Mouse (Mus musculus): ENCODE results near the gene Hook2. TPM values are rescaled to one million over a fixed set of nuclear protein-coding genes. Genes with fewer than 3 reads are reported as not detected.

The Hook2 gene
- polyA plus RNA-seq (2017; shearing (Covaris generic)) = 17.0 TPM

DNA sequence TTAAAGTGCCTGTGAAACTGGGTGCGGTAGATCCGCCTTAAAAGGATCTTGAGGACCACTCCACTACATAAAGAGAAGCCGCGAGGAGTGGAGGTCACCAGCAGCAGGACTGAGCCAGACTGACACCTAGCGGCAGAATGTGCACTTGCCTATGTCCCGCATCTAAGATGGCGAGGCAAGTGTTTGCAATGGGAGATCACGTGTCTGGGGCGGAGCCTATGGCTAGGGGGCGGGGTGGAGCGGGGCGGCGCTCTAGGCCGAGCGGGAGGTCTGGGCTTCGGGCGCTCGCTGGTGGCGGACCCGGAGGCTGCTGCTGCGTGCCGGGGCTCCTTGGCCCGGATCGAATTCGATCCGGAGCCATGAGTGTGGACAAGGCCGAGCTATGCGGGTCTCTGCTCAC, at the start of gene Hook2:
Hook2 (plus strand) TSS at position 255 of the 400 bp plus-strand sequence.

DNA sequence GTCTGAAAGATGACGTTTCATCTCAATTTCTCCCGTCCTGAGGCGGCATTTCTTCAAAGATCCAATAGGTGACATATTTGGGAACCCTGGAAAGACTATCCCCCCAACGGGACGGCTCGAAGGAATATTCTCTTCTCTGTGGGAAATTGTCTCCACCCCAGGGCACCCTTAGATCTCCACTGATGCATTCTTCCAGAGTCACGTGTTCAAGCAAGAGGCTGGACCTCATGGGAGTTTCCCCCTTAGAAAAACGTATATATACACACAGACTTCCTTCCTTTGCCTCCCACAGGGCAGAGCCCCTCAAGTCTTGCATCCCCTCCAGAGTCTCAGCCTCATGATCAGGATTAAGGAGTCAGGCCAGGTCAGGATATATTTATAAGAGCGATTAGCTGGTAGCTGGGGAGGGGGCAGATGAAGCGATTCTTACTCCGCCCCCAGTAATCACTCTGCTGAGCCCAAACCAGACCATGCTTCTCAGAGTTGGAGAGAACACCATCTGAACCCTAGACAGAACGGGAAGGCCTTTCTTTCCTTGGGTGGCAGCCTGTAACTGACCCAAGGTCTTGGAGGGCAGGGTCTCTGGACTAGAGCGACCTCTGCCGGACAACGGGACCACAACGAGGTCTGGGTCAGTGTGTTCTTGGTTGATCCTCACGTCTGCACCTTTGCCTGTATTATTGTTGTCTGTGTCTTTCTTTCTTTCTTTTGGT, 43.7 kb upstream of the Hook2 start, which contains the start of gene Rtbdn:
Rtbdn (plus strand) TSS at position 464 of the 713 bp plus-strand sequence.

DNA sequence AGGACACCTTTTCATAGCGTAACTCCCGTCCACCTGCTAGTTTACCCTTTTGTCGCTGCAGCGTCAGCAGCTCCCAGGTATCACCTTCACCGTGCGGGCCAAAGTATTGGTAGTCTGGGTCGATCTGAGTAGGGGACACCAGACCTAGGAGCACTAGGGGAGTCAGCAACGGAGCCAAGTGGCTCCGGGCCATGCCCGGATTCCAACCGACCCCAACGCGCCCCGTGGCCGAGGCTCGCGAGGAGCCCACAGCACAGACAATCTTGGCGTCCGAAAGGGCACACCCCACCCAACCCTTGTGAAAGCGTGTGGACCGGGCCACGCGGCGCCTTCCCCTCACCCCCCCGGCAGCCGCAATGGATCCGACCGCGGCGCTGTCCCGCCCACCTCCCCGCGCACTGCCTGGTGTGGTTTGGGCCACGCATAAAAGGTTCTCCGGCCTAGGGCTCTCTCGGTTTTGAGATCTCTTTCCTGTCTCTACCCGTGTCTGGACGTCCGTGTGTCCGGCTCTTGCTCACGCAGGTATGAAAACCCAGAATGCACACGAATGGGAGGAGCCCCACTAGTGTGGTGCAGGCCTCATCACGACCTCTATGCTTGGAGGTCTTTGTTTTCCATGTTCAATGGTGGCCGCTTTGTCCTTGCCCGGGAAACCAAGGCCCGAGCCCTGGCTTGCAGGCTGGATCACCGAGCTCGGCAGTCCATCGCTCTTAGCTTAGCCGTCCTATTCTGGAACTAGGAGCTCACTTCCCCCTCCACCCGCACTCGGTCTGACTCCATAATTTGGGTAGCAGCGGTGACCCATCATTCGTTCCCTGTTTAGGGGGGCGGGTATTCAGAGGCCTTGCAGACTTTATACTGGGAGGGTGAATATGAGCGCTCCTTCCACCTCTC, 20.9 kb upstream of the Hook2 start, which contains the start of the genes Gm49661, Prdx2 and Rnaseh2a:
Gm49661 (minus strand) TSS at position 193 of the 894 bp plus-strand sequence.
Prdx2 (plus strand) TSS at position 347 of the 894 bp plus-strand sequence.
Rnaseh2a (minus strand) TSS at position 527 of the 894 bp plus-strand sequence.

DNA sequence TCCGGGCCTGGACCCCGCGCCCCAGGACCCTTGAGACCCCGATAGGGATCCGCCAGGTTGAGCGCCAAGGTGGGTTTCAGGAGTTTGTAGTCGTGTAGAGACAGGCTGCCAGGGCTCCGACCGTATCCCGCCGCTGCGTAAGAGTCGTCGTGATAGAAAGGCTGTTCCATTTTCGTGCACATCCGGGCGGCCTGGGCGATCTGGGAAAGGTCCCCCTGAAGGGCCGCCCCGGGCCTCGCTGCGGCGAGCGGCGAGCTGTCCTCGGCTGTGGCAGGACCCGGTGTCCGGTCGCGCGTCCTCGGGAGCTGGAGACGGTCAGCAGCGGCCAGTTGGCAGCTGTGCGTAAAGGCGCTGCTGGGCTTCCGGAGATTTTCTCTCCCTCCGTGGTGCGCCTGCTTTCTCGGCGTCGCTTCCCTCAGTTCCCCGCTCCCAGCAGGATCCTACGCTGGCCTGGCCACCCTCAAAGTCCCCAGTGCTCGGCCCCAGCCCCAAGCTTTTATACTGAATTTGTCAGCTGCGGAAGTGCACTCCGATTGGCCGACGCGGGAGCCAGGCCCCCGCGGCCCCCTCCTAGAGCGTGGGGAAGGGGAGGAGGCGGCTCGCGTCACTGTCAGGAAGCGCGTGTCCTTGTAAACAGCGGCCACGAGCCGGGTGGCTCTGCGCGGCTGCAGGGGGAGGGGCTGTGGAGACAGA, 12.0 kb upstream of the Hook2 start, which contains the start of gene Junb:
Junb (minus strand) TSS at position 471 of the 693 bp plus-strand sequence.

DNA sequence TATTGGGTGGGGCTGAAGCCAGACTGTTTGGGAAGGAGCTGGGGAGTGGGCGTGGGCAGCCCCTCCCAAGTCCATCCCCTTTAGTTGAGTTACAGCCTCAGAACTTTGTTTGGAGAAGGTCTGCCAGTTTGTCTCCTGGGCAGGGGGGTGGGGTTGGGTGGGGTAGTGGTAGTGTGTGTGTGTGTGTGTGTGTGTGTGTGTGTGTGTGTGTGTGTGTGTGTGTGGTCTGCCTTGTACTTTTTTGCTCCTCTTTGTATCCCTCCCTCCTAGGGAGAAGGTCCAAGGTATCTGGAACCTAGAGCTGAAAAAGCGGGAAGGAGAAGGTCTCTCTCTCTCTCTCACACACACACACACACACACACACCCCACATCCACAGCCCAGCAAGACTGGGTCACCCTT, 24.0 kb downstream of the Hook2 start, which contains the start of gene Best2:
Best2 (minus strand) TSS at position 101 of the 400 bp plus-strand sequence.

DNA sequence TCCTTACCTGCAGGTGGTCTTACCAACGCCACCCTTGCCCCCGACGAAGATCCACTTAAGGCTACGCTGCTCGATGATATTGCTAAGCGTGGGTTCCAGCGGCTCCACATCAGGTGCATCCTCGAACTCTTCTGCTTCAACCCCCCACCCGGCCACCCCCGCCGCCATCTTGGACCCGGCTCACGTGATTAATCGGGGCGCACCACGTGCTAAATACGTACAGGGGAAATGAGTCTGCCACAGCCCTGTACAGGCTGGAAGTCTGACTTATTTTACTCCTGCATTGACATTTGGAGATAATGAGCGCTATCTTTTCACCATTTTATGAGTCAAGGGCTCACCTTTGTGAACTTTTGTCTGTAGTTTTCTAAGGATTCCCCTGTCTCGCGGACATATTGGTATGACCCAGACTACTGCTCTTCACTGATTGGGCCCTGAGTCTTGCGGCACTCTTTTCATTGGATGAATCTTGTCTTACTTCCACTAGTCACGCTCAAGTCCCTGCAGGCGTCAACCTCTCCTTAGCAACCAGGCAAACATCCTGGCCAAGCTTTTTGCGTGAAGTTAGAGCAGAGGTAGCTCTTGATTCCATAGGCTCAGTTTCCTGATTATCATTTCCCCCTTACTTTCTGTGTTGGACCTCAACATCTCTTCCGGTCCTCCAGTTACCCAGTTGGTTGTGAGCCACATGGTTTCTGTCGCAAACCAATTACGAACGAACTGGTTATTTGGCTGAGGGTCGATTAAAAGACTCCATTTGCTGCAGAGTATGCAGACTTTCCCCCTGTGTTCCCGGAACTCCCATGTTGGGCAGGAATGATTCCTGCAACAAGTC, 34.9 kb downstream of the Hook2 start, which contains the start of gene Asna1:
Asna1 (minus strand) TSS at position 184 of the 835 bp plus-strand sequence.

DNA sequence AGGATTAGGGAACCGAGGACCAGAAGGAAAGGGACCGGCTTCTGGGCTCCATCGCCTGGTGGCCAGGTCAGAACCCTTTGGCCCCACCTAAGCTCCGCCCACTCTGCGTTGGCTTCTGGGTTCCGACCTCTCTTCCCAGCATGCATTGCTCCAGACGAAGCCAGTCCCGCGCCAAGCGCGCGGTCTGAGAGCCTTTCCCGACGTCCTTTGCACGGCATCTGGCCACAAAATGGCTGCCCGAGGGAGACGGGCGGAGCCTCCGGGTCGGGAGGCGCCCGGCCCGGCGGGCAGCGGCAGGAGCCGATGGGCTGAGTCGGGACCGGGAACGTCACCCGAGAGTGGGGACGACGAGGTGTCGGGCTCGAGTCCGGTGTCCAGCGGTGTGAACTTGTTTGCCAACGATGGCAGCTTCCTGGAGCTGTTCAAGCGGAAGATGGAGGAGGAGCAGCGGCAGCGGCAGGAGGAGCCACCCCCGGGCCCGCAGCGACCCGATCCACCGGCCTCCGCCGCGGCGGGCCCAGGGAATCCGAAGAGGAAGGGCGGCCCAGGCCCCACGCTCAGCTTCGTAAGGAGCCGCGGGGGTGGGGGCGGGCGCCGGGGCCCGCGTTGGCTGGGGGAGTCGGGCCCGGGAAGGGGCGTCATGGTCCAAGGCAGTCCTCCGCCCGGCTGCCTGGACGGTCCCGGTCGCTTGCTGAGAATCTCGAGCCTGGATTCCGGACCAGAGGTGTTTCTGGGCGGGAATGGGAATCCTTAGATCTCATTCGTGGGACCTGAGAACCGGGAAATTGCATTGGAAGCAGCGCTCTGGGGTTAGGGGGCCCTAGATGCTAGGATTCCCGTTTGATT, 36.5 kb downstream of the Hook2 start, which contains the start of gene Trir:
Trir (plus strand) TSS at position 154 of the 846 bp plus-strand sequence.

DNA sequence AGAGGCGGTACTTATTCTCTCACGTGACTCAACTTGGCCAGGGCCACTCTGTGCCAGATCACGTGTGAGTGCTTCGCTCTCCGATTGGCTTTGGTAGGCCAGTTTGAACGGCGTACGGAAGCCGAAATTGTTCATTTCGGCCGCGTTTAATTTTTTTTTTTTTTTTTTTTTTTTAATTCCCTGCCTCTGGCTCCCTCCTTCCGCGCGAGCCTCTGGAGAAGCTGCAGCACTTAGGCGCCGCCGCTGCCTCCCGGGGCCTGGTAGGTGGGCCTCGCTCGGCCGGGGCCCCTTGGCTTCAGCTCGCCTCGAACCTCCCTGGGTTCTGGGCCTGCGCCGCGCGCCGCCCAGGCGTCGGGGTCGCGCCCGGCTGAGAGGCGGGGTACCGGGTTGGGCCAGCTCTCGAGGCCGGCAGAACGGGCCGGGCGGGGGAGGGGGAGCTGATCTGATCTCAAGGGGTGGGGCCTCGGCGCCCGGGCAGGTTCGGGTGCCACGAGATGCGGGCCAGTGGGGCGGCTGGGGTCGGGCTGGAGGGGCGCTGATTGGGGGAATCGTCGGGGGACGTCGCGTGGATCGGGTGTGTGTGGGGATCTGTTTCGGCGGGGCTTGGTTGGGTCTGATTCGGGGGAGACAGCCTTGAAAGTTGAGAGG, 46.4 kb downstream of the Hook2 start, which contains the start of gene Tnpo2:
Tnpo2 (plus strand) TSS at position 198 of the 648 bp plus-strand sequence.

Other genes with a start within 250 kb of the Hook2 start
- 6.2 TPM for gene Nfix, start 190.3 kb upstream of the Hook2 start, polyA plus RNA-seq (2017; shearing (Covaris generic))
- gene Dand5, start 167.8 kb upstream of the Hook2 start, polyA plus RNA-seq (2017; shearing (Covaris generic)) = 2.1 TPM
- 23.3 TPM for gene Gadd45gip1, start 159.1 kb upstream of the Hook2 start, polyA plus RNA-seq (2017; shearing (Covaris generic))
- gene Rad23a, start 149.9 kb upstream of the Hook2 start, polyA plus RNA-seq (2017; shearing (Covaris generic)) = 132 TPM
- 572 TPM for gene Calr, start 143.7 kb upstream of the Hook2 start, polyA plus RNA-seq (2017; shearing (Covaris generic))
- 70.0 TPM for gene Farsa, start 133.6 kb upstream of the Hook2 start, polyA plus RNA-seq (2017; shearing (Covaris generic))
- gene Syce2, start 118.5 kb upstream of the Hook2 start, polyA plus RNA-seq (2017; shearing (Covaris generic)) = 4.4 TPM
- gene Gcdh, start 96.7 kb upstream of the Hook2 start, polyA plus RNA-seq (2017; shearing (Covaris generic)) = 18.6 TPM
- gene Klf1, start 88.7 kb upstream of the Hook2 start, polyA plus RNA-seq (2017; shearing (Covaris generic)) = not detected
- 7.4 TPM for gene Dnase2a, start 82.0 kb upstream of the Hook2 start, polyA plus RNA-seq (2017; shearing (Covaris generic))
- gene Mast1, start 53.2 kb upstream of the Hook2 start, polyA plus RNA-seq (2017; shearing (Covaris generic)) = 0.50 TPM
- not detected for gene Rtbdn, start 43.6 kb upstream of the Hook2 start, polyA plus RNA-seq (2017; shearing (Covaris generic))
- not detected for gene Gm49661, start 21.2 kb upstream of the Hook2 start, polyA plus RNA-seq (2017; shearing (Covaris generic))
- 100 TPM for gene Prdx2, start 21.0 kb upstream of the Hook2 start, polyA plus RNA-seq (2017; shearing (Covaris generic))
- gene Rnaseh2a, start 20.8 kb upstream of the Hook2 start, polyA plus RNA-seq (2017; shearing (Covaris generic)) = 47.0 TPM
- gene Junb, start 11.9 kb upstream of the Hook2 start, polyA plus RNA-seq (2017; shearing (Covaris generic)) = 5,448 TPM
- not detected for gene Best2, start 23.9 kb downstream of the Hook2 start, polyA plus RNA-seq (2017; shearing (Covaris generic))
- gene Asna1, start 34.7 kb downstream of the Hook2 start, polyA plus RNA-seq (2017; shearing (Covaris generic)) = 27.0 TPM
- gene Trir, start 36.2 kb downstream of the Hook2 start, polyA plus RNA-seq (2017; shearing (Covaris generic)) = 176 TPM
- 27.4 TPM for gene Tnpo2, start 46.3 kb downstream of the Hook2 start, polyA plus RNA-seq (2017; shearing (Covaris generic))
- 4.4 TPM for gene Fbxw9, start 69.5 kb downstream of the Hook2 start, polyA plus RNA-seq (2017; shearing (Covaris generic))
- gene Gm5741, start 77.4 kb downstream of the Hook2 start, polyA plus RNA-seq (2017; shearing (Covaris generic)) = not detected
- gene Dhps, start 81.2 kb downstream of the Hook2 start, polyA plus RNA-seq (2017; shearing (Covaris generic)) = 89.9 TPM
- 122 TPM for gene Wdr83os, start 90.1 kb downstream of the Hook2 start, polyA plus RNA-seq (2017; shearing (Covaris generic))
- 14.5 TPM for gene Wdr83, start 90.7 kb downstream of the Hook2 start, polyA plus RNA-seq (2017; shearing (Covaris generic))
- 100 TPM for gene Man2b1, start 92.7 kb downstream of the Hook2 start, polyA plus RNA-seq (2017; shearing (Covaris generic))
- not detected for gene Zfp791, start 132.5 kb downstream of the Hook2 start, polyA plus RNA-seq (2017; shearing (Covaris generic))
- 0.27 TPM for gene Cks1brt, start 161.3 kb downstream of the Hook2 start, polyA plus RNA-seq (2017; shearing (Covaris generic))
- not detected for gene Olfr371, start 235.4 kb downstream of the Hook2 start, polyA plus RNA-seq (2017; shearing (Covaris generic))

Data from effector memory CD4-positive, alpha-beta T cell, adult 7 months (primary cell).